Mouse (Mus musculus) liver, embryonic 14.5 days (tissue): Measurements from ENCODE around the gene Ngfr.

ENCODE experiments used
- CTCF ChIP-seq: IDR thresholded peaks from 2 replicates; pipeline ENCODE4 v1.5.1; 2016; ENCODE audit warnings: antibody characterized with exemption, low read depth, control low read depth
- EP300 ChIP-seq: IDR thresholded peaks from 2 replicates; pipeline ENCODE4 v1.6.1; 2016; ENCODE audit warnings: antibody characterized with exemption, low read depth

- TF ChIP-seq CTCF, result no peak
- no peak for TF ChIP-seq EP300
Measured at GRCm38 (mm10) chr11:95583396-95583795, 4.1 kb downstream of the Ngfr start.
